Mouse (Mus musculus): ENCODE results near the gene Ablim2.

Ablim2 gene

GRCm38 (mm10) chr5:35757639-35758001, at the start of gene Ablim2:
Gene Ablim2, plus strand, starts transcription at chr5:35757880.
- DNase-seq = peak; percentile 95

- no peak for DNase-seq
These were observed 47.2 kb upstream of the Ablim2 start for GRCm38 (mm10) chr5:35710481-35710880.

DNA sequence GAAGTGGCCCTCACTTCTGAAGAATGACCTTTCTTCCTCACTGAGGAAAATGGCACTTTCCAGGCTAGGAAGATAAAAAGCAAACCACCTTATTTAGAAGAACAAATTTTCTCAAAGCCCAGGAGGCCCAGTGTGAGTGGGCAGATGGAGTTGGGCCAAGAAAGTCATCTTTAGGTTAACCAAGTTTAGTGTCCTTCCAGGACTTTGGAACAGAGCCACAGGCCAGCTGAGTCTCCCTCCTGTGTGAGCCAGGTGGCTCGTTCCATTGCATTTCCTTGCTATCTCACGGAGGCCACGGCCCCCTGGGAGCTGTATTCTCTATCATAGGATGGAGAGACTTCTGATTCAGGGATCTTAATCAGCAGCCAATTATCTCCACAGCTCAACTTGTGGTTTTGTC, 46.7 kb upstream of the Ablim2 start:
- no peak for DNase-seq

- DNase-seq = no peak
These were observed 45.2 kb upstream of the Ablim2 start for GRCm38 (mm10) chr5:35712517-35712916.

GRCm38 (mm10) chr5:35713649-35714354, 43.9 kb upstream of the Ablim2 start:
- DNase-seq = peak; percentile 69

- DNase-seq = no peak
These were observed 40.2 kb upstream of the Ablim2 start for GRCm38 (mm10) chr5:35717455-35717854.

DNA sequence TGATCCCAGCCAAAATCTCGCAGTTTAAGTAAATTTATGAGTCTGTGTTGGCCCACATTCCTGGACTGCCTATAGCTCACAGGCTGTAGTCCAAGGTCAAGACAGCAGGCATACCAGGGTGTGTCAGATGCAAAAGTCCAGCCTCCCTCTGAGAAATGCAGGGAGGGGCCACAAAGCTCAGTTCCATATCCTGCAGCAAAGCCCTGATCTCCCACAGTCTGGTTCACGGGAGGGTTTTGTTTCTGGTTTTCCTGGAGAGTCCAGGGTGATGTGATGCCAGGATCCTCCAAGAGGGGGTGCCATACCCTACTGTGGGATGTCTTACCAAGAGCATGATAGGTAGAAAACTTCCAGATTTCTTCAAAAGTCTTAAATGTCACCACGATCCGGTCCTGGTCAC, 39.7 kb upstream of the Ablim2 start:
- peak; percentile 71 for DNase-seq

DNA sequence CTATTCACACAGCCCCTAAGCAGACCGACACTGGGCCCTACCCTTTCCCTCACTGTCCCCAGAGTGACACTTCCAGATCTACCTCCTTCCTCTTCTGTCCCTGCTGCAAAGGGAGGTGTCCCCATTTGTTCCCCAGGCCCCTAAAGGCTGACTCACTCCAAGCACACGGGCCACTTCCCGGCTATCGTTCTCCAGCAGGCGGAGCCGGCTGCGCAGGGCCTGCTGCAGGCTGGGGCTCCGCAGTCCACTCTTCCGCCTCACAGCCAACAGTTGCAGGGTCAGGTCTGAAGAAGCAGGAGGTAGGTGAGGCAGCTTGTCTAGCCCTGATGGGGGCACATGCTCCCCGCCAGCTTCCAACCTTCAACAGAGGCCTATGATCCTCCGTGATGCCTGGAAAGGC, 38.9 kb upstream of the Ablim2 start:
- no peak for DNase-seq

GRCm38 (mm10) chr5:35719343-35719742, 38.3 kb upstream of the Ablim2 start:
- DNase-seq = no peak

DNA sequence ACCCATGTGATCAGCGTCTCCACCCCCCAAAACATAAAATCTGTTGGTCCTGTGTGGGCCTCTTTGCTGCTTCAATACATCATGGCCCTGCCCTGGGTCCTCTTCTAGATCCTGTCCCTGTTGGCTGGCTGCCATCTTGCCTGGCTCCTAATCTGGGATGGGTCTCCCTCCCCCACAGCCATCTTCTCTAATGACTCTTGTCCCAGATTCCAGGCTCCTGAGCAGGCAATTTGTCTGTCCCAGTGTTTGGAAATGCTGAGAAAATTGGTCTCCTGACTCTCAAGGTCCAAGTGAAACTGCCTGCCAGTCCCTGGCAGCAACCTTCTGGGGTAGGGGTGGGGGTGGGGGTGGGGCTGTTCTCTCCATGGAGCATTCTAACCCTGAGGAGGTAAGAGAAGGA, 37.8 kb upstream of the Ablim2 start:
- no peak for DNase-seq

DNA sequence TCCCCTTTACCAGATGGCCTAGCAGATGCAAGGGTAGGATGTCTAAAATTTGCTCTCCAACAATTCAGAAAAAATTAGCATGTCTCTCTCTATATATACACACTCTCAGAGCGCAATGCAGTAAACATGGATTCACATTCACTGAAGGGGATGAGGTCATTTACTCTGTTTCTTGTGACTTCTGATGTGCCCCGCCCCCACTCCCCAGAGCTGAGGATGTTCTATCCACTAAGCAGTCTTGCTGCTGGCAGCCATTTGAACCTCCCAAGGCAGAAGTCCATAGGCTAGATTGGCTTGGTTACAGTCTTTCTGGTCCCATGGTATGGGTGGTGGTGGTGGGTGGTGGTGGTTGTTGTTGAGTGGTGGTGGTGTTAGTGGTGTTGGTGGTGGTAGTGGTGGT, 35.7 kb upstream of the Ablim2 start:
- DNase-seq = no peak

DNA sequence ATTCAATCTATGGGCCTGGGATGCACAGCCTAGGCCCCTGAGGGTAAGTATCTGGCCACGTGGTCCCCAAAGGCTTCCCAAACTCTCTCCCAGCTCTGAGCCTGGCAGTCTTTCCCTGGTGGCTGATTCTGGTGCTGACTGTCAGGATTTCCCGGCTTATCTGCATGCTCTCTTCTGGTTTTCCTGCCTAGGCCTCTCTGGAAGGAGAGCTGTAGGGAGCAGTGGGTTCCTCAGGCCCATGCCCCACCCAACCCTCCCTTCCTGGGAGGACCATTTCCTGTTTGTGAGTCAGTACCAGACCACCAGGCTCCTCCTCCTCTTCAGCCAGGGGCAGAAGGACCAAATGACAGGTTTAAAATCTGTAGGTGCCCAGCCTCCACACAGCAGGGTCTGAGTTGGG, 35.0 kb upstream of the Ablim2 start:
- no peak for DNase-seq

DNA sequence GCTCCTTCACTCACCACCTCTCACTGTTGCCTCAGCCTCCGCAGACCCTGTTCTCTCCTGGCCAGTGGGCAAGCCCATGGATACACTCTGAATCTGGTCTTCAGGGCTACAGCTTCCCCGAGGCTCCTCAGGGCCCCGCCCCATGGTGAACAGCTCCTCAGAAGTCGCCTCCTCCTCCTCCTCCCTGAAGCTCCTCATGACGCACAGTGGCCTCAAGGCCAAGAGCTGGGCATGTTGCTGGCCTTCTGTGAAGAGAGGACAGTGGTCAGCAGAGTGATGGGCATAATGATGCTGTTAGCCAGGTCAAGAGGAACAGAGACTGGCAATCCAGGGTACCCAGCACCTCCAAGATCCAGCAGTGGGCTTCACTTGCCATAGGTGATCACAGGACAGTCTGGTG, 33.8 kb upstream of the Ablim2 start:
- no peak for DNase-seq

GRCm38 (mm10) chr5:35725840-35726239, 31.8 kb upstream of the Ablim2 start:
- no peak for DNase-seq

- DNase-seq = peak; percentile 64
These were observed 30.2 kb upstream of the Ablim2 start for GRCm38 (mm10) chr5:35727447-35727846.

- DNase-seq = no peak
These were observed 29.2 kb upstream of the Ablim2 start for GRCm38 (mm10) chr5:35728344-35728956.

DNA sequence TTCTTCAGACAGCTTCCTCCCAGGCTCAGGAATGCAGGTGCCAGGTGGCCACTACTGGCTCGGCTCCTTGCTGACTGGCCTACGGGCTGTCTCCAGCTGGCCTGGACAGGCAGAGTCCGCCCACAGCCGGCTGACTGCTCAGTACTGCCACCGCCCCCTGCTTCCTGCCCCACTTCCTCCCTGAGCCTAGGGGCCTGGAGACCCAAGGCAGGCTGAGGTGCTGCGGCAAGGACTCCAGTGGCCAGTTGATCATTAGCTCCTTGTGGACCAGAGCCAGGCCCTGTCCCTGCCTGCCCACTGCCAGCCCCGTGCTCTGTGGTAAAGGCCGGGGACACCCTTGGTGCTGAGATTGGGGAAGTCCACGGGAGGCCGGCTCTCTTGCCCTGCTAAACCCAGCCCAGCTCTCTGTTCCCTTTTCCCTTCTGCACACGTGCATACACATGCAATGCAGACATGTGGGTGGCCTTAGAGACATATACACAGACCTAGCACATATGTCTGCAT, 28.7 kb upstream of the Ablim2 start:
- peak; percentile 98 for DNase-seq

DNA sequence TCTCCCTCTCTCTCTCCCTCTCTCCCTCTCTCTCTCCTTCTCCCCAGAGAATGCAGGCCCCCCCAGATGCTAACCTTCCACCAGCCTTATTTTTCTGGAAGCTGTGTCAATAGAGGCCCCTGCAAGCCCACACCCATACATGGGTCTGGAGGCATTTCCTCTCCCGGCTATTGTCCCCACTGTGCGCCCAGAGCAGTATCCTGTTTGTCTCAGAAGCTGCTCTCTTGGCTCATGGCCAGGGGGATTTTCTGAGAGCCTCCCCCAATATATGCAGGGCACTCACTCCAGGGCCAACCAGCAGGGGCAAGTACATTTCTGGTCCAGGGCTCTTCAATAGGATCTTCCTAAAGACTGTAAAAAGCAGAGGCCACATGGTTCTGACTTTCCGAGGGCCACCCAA, 27.8 kb upstream of the Ablim2 start:
- DNase-seq = peak; percentile 79

DNA sequence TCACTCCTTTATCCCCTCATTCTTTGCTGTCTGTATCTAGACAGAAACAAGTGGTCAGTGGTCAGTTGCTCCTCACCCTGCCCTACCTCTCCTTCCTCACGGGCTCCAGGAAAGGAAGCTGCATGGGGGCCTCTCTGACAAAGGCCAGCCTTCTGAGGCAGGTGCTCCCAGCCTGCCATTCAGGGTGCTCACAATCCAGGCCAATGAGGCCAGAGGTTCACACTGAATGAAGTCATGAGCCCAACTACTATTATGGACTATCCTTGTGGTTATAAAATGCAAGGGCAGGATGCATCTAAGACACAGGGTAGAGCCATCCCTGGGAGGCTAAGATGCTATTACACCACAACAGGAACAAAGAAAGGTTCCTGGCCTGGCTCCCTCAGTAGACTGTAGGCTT, 27.1 kb upstream of the Ablim2 start:
- DNase-seq = no peak

DNA sequence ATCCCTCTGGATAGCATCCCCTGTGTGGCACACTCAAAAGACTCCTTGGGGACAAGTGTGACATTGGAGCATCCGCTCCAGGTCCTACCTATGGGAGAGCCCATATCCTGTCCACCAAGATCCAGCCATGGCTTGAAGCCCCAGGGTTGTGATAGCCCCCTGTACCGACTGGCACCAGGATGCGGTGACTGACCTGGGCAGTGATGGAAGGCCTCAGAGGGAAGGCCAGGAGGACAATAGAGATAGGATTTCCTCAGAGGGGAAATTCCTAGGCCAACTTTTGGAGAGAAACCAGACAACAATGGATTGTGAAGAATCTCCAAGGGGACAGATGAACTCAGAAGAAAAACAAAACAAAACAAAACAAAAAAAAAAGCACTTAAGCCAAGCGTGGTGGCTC, 26.7 kb upstream of the Ablim2 start:
- no peak for DNase-seq

DNA sequence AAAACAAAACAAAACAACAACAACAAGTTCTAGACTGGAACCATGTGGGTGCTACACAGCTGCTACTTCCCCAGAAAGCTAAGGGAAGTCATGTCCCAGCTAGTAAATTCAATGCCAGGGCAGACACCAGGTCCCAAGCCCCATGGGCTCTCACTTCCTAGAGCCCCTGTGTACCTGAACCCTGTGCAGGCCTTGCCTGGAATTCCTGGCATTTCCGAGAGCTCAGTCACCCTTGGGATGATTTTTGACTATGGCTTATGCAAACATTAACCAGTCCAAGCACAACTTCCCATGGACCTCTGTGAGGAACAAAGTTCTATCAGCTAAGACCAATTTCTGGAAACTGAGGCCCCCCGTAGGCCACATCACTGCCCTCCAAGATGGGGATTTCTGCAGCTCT, 24.2 kb upstream of the Ablim2 start:
- DNase-seq = peak; percentile 90

DNA sequence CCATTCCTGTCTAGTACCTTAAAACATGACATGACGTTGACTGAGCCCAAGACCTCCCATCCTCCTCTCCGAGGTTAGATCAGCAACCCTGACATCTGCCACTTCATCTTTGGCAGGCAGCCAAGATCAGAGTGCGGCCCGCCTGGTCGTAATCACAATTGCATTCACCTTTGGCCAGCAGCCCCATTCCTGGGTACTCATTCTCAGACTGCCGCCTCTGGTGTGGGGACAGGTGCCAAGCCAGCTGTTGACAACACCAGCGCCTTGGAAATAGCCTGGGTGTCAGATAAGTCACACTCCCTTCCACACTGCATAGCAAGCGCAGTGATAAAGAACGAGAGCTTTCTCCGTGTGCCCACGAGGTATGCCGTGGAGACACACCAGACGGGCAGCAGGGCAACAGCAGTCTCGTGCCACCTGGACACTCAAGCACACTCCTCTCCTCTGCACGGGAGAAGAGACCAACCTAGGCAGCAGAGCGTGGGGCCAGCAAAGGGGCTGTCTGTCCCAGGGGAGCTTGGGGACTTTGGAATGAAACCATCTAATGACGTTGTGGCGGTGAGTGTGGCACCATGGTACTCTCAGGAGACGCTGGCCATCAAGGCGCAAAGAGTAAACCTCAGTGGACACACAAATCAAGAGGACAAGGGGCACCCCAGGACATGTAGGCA, 20.3 kb upstream of the Ablim2 start:
- DNase-seq = peak; percentile 91

DNA sequence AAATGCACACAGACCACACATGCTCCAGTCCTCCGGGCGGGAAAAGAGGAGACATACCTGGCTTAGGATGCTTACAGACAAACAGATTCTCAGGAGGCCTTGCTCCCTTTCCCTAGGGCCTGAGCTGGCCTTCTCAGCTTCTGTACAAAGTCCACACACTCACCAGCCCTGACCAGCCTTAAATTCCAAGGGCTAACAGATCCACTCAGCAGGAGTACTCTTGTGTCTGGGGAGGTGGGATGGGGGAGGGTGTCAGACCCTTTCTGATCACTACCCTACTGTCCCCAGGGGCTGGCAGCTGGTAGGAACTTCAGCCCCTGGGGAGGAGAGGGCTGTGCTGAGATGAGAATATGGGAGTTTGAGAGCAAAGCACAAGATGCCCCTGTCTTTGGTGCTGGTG, 18.7 kb upstream of the Ablim2 start:
- peak; percentile 81 for DNase-seq
